Mouse (Mus musculus) ovary, adult 18-20 months (tissue): ENCODE measurements around the gene Aig1.

Source experiments
- DNase-seq: peaks from one replicate; pipeline ENCODE4 v3.0.0; 2022; ENCODE audit warnings: low spot score, mixed read lengths

The Aig1 gene

DNA sequence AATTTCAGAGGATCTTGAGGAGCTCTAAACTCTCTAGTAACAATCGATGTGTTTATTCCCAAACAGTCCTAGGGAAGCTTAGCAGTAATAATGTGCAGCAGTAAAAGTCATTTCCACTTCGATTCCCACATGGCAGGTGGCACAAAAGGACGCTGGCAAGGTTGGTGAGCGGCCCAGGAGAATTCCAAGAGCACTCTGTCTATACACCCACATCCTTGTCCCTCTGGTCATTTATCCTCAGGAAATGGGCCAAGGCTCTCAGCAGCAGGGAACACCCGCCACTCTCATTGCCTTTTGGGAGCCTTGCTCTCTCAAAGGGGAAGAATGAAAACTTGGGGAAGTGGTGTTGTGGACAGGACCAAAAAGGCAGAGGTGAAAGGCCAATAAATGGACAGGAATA, 245.0 kb downstream of the Aig1 start:
- no peak for DNase-seq

DNA sequence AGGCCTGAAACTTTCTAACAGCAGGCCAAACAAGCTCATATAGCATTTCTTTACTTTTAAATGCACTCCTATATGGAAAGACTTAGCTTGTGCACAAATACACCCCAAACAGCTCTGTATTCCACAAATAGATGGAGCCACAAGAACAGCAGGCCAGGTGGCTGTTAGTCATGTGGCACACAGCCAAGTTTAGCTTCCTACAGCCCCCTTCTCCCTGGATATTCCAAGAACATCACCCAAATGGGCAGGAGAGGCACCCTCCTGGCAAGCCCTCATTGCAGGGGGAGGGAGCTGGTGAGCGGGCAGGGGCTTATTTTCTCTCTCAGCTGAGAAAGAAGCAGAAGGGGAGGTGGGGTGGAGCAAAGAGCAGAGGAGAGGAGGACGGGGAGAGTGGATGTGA, 267.9 kb downstream of the Aig1 start:
- DNase-seq = no peak

DNA sequence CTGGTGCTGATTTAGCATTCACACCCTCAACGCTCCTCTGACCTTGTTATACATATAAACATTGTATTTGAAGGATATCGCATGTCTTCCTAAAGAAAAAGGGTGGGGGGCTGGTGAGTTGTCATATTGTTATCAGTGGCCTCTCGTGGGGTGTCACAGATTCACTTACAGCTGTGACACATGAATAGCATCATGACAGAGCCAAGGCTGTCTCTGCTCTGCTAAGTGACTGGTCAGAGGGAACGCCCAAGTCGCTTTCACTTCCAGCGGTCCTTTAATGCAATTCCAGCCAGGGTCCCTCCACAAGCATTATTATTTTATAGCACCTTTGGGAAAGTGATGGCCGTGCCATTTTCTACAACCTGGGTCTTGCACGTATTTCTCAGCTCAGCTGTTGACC, 271.3 kb downstream of the Aig1 start:
- DNase-seq = no peak
